Mouse (Mus musculus) MEL (cell line): Measurements from ENCODE around the gene Epyc. TPM values are rescaled to one million over a fixed set of nuclear protein-coding genes. Genes with fewer than 3 reads are reported as not detected.

ENCODE experiments used
- DNase-seq: peaks from one replicate; pipeline ENCODE4 v3.0.0; 2011; ENCODE audit warnings: low read depth, low spot score
- H3K27ac ChIP-seq: 2 replicates; pipeline ENCODE4 v1.5.1; 2012; ENCODE audit warnings: low read depth, mild to moderate bottlenecking, control low read depth, low read length, moderate library complexity; ENCODE audit not compliant: control insufficient read depth
- H3K27me3 ChIP-seq, 2 experiments: fragments of 150-350 bp in 1 of 2; sonication (generic) in 1 of 2; 2 replicates each; pipeline ENCODE4 v1.6.1; 2012; ENCODE audit warnings: low read length in 2 of 2, mild to moderate bottlenecking in 2 of 2, improper control_type of control experiment in 1 of 2, moderate library complexity in 1 of 2; ENCODE audit not compliant: insufficient read depth in 2 of 2, control insufficient read depth in 1 of 2
- H3K36me3 ChIP-seq, 2 experiments: 2 replicates each; pipeline ENCODE4 v1.6.1; 2012 to 2014; ENCODE audit warnings: low read length in 2 of 2, improper control_type of control experiment in 1 of 2, inconsistent platforms in 1 of 2, mild to moderate bottlenecking in 1 of 2; ENCODE audit not compliant: insufficient read depth in 2 of 2, control insufficient read depth in 1 of 2
- H3K4me1 ChIP-seq, 2 experiments: fragments of 150-350 bp in 1 of 2; sonication (generic) in 1 of 2; 2 replicates each; pipeline ENCODE4 v1.6.1; 2012; ENCODE audit warnings: low read length in 2 of 2, improper control_type of control experiment in 1 of 2, mild to moderate bottlenecking in 1 of 2; ENCODE audit not compliant: insufficient read depth in 2 of 2, control insufficient read depth in 1 of 2
- H3K4me3 ChIP-seq, 2 experiments: fragments of 150-350 bp in 1 of 2; sonication (generic) in 1 of 2; 2 replicates each; pipeline ENCODE4 v1.5.1; 2012; ENCODE audit warnings: low read depth in 2 of 2, low read length in 2 of 2, mild to moderate bottlenecking in 2 of 2, moderate library complexity in 2 of 2, control low read depth in 1 of 2, improper control_type of control experiment in 1 of 2; ENCODE audit not compliant: control insufficient read depth in 1 of 2, insufficient read depth in 1 of 2
- H3K79me2 ChIP-seq: 2 replicates; pipeline ENCODE4 v1.6.1; 2012; ENCODE audit warnings: mild to moderate bottlenecking, low read length, moderate library complexity; ENCODE audit not compliant: control insufficient read depth, poor library complexity, insufficient read depth
- H3K9ac ChIP-seq: 2 replicates; pipeline ENCODE4 v1.6.1; 2012; ENCODE audit warnings: low read depth, mild to moderate bottlenecking, control low read depth, low read length, moderate library complexity; ENCODE audit not compliant: control insufficient read depth, poor library complexity, severe bottlenecking
- H3K9me3 ChIP-seq: fragments of 150-350 bp; sonication (generic); replicated peaks from 2 replicates; pipeline ENCODE4 v1.6.1; 2012; ENCODE audit warnings: mild to moderate bottlenecking, low read length, improper control_type of control experiment, moderate library complexity; ENCODE audit not compliant: insufficient read depth
- BHLHE40 ChIP-seq: IDR thresholded peaks from 2 replicates; pipeline ENCODE4 v1.6.1; 2012; ENCODE audit warnings: low read depth, mild to moderate bottlenecking, inconsistent platforms, low read length, improper control_type of control experiment, borderline replicate concordance
- CHD2 ChIP-seq: IDR thresholded peaks from 2 replicates; pipeline ENCODE4 v1.6.1; 2011; ENCODE audit warnings: low read length, improper control_type of control experiment
- CTCF ChIP-seq, 3 experiments: IDR thresholded peaks in 2 of 3; conservative IDR thresholded peaks in 1 of 3; 2 replicates each; pipeline ENCODE4 v1.5.1; 2011 to 2012; ENCODE audit warnings: low read length in 3 of 3, low read depth in 2 of 3, mild to moderate bottlenecking in 2 of 3, improper control_type of control experiment in 1 of 3, inconsistent platforms in 1 of 3, mixed read lengths in 1 of 3, moderate library complexity in 1 of 3; ENCODE audit not compliant: control insufficient read depth in 1 of 3, insufficient read depth in 1 of 3, poor library complexity in 1 of 3, severe bottlenecking in 1 of 3
- E2F4 ChIP-seq: IDR thresholded peaks from 2 replicates; pipeline ENCODE4 v1.6.1; 2011; ENCODE audit warnings: low read depth, low read length, improper control_type of control experiment, borderline replicate concordance
- ELF1 ChIP-seq: IDR thresholded peaks from 2 replicates; pipeline ENCODE4 v1.6.1; 2014; ENCODE audit warnings: low read depth, mild to moderate bottlenecking, inconsistent platforms, low read length, improper control_type of control experiment, moderate library complexity
- GABPA ChIP-seq: IDR thresholded peaks from 2 replicates; pipeline ENCODE4 v1.6.1; 2012; ENCODE audit warnings: low read depth, mild to moderate bottlenecking, inconsistent platforms, low read length, improper control_type of control experiment, moderate library complexity
- GATA1 ChIP-seq: IDR thresholded peaks from 2 replicates; pipeline ENCODE4 v1.6.1; 2011; ENCODE audit warnings: low read depth, low read length, improper control_type of control experiment
- JUND ChIP-seq: IDR thresholded peaks from 2 replicates; pipeline ENCODE4 v1.6.1; 2011; ENCODE audit warnings: low read depth, mild to moderate bottlenecking, improper control_type of control experiment, low read length
- MAFK ChIP-seq: IDR thresholded peaks from 2 replicates; pipeline ENCODE4 v1.6.1; 2011; ENCODE audit warnings: low read depth, mild to moderate bottlenecking, low read length, improper control_type of control experiment, borderline replicate concordance
- MAX ChIP-seq: IDR thresholded peaks from 2 replicates; pipeline ENCODE4 v1.6.1; 2011; ENCODE audit warnings: low read length, improper control_type of control experiment
- MAZ ChIP-seq: IDR thresholded peaks from 2 replicates; pipeline ENCODE4 v1.6.1; 2012; ENCODE audit warnings: low read depth, mild to moderate bottlenecking, inconsistent platforms, low read length, improper control_type of control experiment
- MYB ChIP-seq: IDR thresholded peaks from 2 replicates; pipeline ENCODE4 v1.6.1; 2011; ENCODE audit warnings: mild to moderate bottlenecking, low read depth, low read length, improper control_type of control experiment
- MYC ChIP-seq: IDR thresholded peaks from 2 replicates; pipeline ENCODE4 v1.6.1; 2011; ENCODE audit warnings: low read depth, mild to moderate bottlenecking, low read length, improper control_type of control experiment, moderate library complexity
- NELFE ChIP-seq: IDR thresholded peaks from 2 replicates; pipeline ENCODE4 v1.6.1; 2011; ENCODE audit warnings: low read depth, low read length, improper control_type of control experiment
- NRF1 ChIP-seq: IDR thresholded peaks from 2 replicates; pipeline ENCODE4 v1.6.1; 2014; ENCODE audit warnings: low read depth, mild to moderate bottlenecking, inconsistent platforms, low read length, improper control_type of control experiment, moderate library complexity; ENCODE audit not compliant: poor library complexity, insufficient read depth, severe bottlenecking
- POLR2A ChIP-seq, 2 experiments: IDR thresholded peaks; 2 replicates each; pipeline ENCODE4 v1.6.1; 2011 to 2012; ENCODE audit warnings: low read length in 2 of 2, mild to moderate bottlenecking in 2 of 2, control low read depth in 1 of 2, improper control_type of control experiment in 1 of 2, low read depth in 1 of 2, moderate library complexity in 1 of 2; ENCODE audit not compliant: control insufficient read depth in 1 of 2, insufficient read depth in 1 of 2, poor library complexity in 1 of 2
- POLR2AphosphoS5 ChIP-seq: IDR thresholded peaks from 2 replicates; pipeline ENCODE4 v1.6.1; 2012; ENCODE audit warnings: low read depth, borderline replicate concordance, mild to moderate bottlenecking, inconsistent platforms, low read length, moderate library complexity, mixed read lengths
- RAD21 ChIP-seq: IDR thresholded peaks from 2 replicates; pipeline ENCODE4 v1.6.1; 2011; ENCODE audit warnings: mild to moderate bottlenecking, low read depth, low read length, improper control_type of control experiment
- RCOR1 ChIP-seq: IDR thresholded peaks from 2 replicates; pipeline ENCODE4 v1.6.1; 2012; ENCODE audit warnings: low read depth, mild to moderate bottlenecking, inconsistent platforms, low read length, improper control_type of control experiment
- UBTF ChIP-seq: IDR thresholded peaks from 2 replicates; pipeline ENCODE4 v1.6.1; 2012; ENCODE audit warnings: low read depth, mild to moderate bottlenecking, inconsistent platforms, low read length, improper control_type of control experiment, moderate library complexity, borderline replicate concordance; ENCODE audit not compliant: insufficient read depth
- USF2 ChIP-seq, 2 experiments: IDR thresholded peaks; 2 replicates each; pipeline ENCODE4 v1.6.1; 2011 to 2012; ENCODE audit warnings: improper control_type of control experiment in 2 of 2, low read length in 2 of 2, borderline replicate concordance in 1 of 2, inconsistent platforms in 1 of 2, low read depth in 1 of 2, mild to moderate bottlenecking in 1 of 2; ENCODE audit not compliant: insufficient read depth in 1 of 2
- ZC3H11A ChIP-seq: IDR thresholded peaks from 2 replicates; pipeline ENCODE4 v1.6.1; 2012; ENCODE audit warnings: low read depth, mild to moderate bottlenecking, inconsistent platforms, low read length, improper control_type of control experiment
- ZKSCAN1 ChIP-seq: IDR thresholded peaks from 2 replicates; pipeline ENCODE4 v1.6.1; 2012; ENCODE audit warnings: low read depth, mild to moderate bottlenecking, inconsistent platforms, low read length, improper control_type of control experiment, moderate library complexity
- ZNF384 ChIP-seq: IDR thresholded peaks from 2 replicates; pipeline ENCODE4 v1.6.1; 2012; ENCODE audit warnings: low read depth, mild to moderate bottlenecking, inconsistent platforms, low read length, improper control_type of control experiment
- polyA plus RNA-seq, 2 experiments: library from polyadenylated mRNA; stranded (reverse) in 1 of 2; unstranded in 1 of 2; fragments of >175 nt in 1 of 2; fragments of >200 nt in 1 of 2; gene quantifications; 2 replicates each; pipeline versions ENCODE4 v1.2.1 to v1.2.4; 2012; ENCODE audit warnings: low replicate concordance in 2 of 2, low read depth in 1 of 2; ENCODE audit not compliant: insufficient read length in 2 of 2, insufficient read depth in 1 of 2, missing spikeins in 1 of 2
- total RNA-seq: library from RNA; depleted of rRNA; stranded (reverse); fragments of 300-350 nt; gene quantifications from 2 replicates; pipeline ENCODE4 v1.2.3, GENCODE M21; 2012

The Epyc gene
- total and polyA plus RNA-seq, 3 experiments, result not detected

DNA sequence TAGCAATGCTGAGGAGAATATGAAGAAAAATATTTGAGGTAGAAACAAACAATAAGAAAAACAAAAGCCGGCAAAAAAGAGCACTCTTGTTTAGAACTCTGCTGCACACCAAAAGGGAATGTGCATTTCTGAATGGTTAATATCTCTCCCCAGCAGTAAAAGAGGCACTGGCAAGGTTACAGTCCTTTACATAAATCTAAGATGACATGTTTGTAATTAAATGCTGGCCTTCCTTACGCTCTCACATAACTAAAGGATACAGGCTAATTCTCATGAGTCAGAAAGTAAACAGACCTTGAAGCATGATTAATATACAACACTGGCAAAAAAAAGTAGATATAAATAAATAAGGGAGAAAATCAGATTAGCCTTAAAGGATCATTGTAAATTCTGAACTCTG lies 6.5 kb downstream of the Epyc start:
- no peak for TF ChIP-seq CTCF (IDR thresholded peaks at IDR 0.05 in 2 of 3, conservative IDR thresholded peaks at IDR 0.05 in 1 of 3; ENCODE audit: control insufficient read depth in 1 of 3, insufficient read depth in 1 of 3, low read depth in 2 of 3, low read length in 3 of 3, poor library complexity in 1 of 3, severe bottlenecking in 1 of 3)
- Histone ChIP-seq H3K4me3 (no peak overlapping the region), H3K9me3 (no peaks in the 10 kb centered on the region), H3K4me1 (no peaks in the 10 kb centered on the region), H3K9ac (no peak overlapping the region), H3K36me3 (no peaks in the 10 kb centered on the region), H3K79me2 (no peaks in the 10 kb centered on the region), H3K27me3 (no peaks in the 10 kb centered on the region), H3K27ac (no peak overlapping the region)
- DNase-seq, result no peak

DNA sequence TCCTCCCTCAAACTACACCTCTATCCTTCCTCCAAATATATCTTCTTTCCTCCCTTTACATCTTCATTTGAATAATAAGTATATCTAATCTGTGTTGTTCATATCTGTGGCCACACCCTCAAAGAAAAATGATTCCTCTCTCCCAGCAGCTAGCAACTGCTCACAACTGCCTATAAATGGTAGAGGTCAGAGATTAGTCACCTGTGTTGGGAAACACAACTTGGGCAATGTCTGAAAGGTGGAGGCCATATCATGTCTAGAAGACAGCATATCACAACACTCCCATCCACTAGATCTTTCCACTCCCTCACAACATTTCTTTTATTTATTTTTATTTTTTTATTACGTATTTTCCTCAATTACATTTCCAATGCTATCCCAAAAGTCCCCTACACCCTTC lies 15.6 kb downstream of the Epyc start:
- no peaks in the 10 kb centered on the region for H3K79me2 ChIP-seq
- no peaks in the 10 kb centered on the region for H3K27me3 ChIP-seq
- H3K4me3 ChIP-seq, result no peak overlapping the region
- H3K27ac ChIP-seq, result no peak overlapping the region
- H3K9ac ChIP-seq, result no peak overlapping the region
- H3K36me3 ChIP-seq, result no peaks in the 10 kb centered on the region
- DNase-seq, result no peak
- H3K9me3 ChIP-seq, result no peaks in the 10 kb centered on the region
- TF ChIP-seq RCOR1, result no peak
- no peak for TF ChIP-seq ZKSCAN1
- TF ChIP-seq ELF1, result no peak
- TF ChIP-seq MAFK, result no peak
- TF ChIP-seq ZC3H11A, result no peak
- TF ChIP-seq USF2 (IDR thresholded peaks at IDR 0.05; ENCODE audit: borderline replicate concordance in 1 of 2, insufficient read depth in 1 of 2, low read depth in 1 of 2, low read length in 2 of 2), result no peak
- H3K4me1 ChIP-seq, result no peaks in the 10 kb centered on the region

DNA sequence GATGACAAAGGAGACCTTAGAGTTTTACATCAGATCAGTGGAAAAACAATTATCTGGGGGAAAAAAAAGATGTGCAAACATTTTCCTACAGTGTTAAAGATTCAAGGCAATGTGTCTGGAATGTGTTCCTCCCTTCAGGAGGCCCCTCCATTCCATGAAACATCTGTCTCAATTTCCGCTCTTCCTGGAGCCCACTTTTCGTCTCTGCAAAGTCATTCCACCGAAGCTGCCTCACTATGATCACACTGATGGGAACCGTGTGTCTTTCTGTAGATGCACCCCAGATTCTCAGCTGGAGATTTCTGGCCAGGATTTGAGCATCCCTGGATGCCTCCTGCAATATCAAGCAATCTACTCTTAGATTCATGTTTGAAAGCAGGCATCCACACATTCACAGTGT lies 24.8 kb downstream of the Epyc start:
- no peaks in the 10 kb centered on the region for H3K27me3 ChIP-seq
- H3K36me3 ChIP-seq, result no peaks in the 10 kb centered on the region
- H3K27ac ChIP-seq, result no peak overlapping the region
- no peak overlapping the region for H3K9ac ChIP-seq
- H3K79me2 ChIP-seq, result no peaks in the 10 kb centered on the region
- no peak for DNase-seq
- no peaks in the 10 kb centered on the region for H3K9me3 ChIP-seq
- TF ChIP-seq MAX (no peak), MAZ (no peak), NELFE (no peak), JUND (no peak), BHLHE40 (no peak), NRF1 (no peak), GATA1 (no peak), POLR2A (IDR thresholded peaks at IDR 0.05; ENCODE audit: control insufficient read depth in 1 of 2, insufficient read depth in 1 of 2, low read depth in 1 of 2, low read length in 2 of 2, poor library complexity in 1 of 2) (no peak), MYC (no peak), USF2 (IDR thresholded peaks at IDR 0.05; ENCODE audit: borderline replicate concordance in 1 of 2, insufficient read depth in 1 of 2, low read depth in 1 of 2, low read length in 2 of 2) (no peak), E2F4 (no peak), POLR2AphosphoS5 (no peak), ZNF384 (no peak), UBTF (no peak), MAFK (no peak), GABPA (no peak), RAD21 (no peak), CHD2 (no peak), MYB (no peak)
- no peak overlapping the region for H3K4me3 ChIP-seq
- H3K4me1 ChIP-seq, result no peaks in the 10 kb centered on the region
